Mouse (Mus musculus) cerebellum, postnatal 14 days (tissue): ENCODE results near the gene Usp30.

Experiments
- DNase-seq, 2 experiments: peaks; one replicate each; pipeline ENCODE4 v3.0.0; 2021; ENCODE audit warnings: mixed read lengths in 2 of 2

The Usp30 gene

GRCm38 (mm10) chr5:114065161-114065560 is at the start of gene Usp30:
TSS of gene Usp30 (plus strand) at chr5:114065461.
- no peak for DNase-seq

- DNase-seq: no peak
These were observed 40.9 kb upstream of the Usp30 start for GRCm38 (mm10) chr5:114024390-114024789.

- no peak for DNase-seq
These were observed 40.4 kb upstream of the Usp30 start for GRCm38 (mm10) chr5:114024885-114025284.

GRCm38 (mm10) chr5:114027217-114027944 is 37.9 kb upstream of the Usp30 start:
- no peak for DNase-seq

DNA sequence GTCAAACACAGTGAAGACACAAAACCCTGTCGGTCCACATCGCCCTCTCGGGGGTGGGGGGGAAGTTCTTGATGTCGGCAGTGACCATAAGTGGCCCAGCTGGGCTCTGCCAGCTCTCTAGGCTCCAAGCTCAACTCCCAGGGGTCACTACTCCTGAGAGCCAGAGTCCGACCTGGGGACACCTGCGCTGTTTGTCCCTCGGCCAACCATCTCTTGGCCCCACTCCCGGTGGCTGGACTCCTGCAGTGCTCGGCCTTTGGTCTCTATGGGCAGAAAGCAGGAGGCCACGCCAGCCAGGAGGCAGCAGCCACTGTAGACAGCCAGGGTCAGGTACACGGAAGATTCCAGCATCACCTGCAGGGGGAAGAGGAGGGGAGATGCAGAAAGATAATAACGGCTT is 37.1 kb upstream of the Usp30 start:
- DNase-seq: peak; percentile 62

DNA sequence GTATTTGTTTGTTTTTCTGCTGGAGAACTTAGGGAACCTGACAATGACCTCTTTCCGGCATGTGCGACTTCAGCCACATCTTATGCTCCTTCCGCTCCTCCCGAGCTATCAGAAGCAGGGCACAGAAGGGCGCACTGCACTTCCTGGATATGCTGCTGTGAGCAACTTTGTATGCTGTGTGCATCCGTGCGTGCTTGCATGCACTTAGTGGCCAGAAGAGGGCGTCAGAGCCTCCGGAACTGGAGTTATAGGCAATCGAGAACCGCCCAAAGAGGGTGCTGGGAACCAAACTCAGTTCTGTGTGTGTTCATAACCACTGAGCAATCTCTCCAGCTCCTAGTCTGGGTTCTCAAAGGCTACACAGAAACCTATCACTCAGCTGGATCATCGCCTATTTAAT is 34.6 kb upstream of the Usp30 start:
- no peak for DNase-seq

DNA sequence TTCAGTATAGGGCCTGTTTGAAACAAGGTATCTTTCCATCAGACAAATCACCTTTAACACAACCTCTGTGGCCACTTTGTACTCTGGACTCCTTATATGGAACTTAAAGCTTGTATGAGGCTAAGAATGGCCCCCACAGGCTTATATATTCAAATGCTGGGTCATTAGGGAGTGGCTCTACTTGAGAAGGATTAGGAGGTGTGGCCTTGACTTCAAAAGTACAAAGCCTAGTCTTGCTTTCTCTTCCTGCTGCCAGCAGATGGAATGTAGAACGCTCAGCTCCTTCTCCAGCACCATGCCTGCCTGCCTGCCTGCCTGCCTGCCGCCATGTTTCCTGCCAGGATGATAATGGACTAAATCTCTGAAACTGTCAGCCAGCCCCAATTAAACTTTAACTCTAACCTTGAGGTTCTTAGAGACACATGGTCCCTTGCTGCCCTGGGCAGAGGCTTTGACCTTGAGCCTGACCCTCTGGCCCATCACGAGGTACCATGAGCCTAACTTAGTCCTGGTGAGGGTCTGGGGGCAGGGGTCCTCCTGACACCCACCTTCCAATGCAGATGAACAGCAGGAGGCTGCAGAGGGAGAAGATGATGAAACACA is 33.0 kb upstream of the Usp30 start:
- no peak for DNase-seq

DNA sequence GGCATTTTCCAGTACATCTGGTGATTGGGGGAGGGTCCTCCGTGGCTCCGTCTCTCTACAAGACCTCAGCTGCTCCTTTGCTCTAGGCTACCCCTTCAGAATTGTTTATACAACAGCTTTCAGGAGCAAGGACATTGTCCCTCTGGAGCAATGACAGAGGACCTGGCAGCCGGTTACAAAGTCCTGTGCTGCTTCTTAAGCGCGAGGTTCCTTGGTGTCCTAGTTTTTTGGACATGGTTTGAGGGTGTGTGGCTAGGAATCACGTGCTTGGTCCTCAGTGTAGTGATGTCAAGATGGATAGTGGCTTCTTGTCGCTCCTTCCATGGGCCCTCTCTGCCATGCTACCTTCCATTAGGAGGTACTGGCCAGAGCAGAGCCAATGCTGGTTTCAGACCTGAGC is 30.9 kb upstream of the Usp30 start:
- DNase-seq: no peak

DNA sequence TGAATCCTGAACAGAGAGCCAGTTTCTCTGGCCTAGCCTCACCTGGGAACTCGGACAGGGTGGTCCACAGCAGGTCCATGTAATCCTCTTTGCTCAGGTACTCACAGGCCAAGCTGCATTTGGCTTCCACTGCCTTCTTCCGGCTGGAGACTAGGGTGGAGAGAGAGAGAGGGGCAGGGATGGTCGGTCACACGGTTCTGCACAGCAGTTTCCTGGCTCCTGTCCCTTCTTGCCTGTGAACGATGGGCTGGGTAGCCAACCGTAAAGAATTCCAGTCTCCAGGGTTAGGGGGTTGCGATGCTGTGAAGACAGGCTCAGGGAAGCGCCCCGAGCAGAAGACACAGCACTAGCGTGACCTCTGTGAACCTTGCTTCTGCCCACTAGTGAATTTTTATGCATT is 30.1 kb upstream of the Usp30 start:
- peak; percentile 80 to 83 for DNase-seq

DNA sequence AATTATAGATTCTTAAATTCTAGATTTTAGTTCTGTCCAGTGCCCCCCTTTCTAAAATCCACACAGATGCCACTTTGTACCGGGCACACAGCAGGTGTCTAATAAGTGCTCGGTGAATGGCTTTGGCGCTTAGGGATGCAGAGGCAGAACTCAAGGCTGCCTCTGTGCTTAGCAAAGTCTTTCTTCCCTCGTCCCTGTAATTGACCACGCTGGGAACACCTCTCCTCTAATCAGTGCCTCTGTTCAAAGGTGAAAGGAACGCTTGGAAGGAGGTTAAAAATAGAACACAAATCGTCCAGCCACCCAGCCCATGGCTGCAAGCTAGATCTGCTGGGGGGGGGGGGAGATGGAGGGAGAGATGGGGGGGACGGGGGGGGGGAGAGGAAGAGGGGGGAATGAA is 24.8 kb upstream of the Usp30 start:
- no peak for DNase-seq

DNA sequence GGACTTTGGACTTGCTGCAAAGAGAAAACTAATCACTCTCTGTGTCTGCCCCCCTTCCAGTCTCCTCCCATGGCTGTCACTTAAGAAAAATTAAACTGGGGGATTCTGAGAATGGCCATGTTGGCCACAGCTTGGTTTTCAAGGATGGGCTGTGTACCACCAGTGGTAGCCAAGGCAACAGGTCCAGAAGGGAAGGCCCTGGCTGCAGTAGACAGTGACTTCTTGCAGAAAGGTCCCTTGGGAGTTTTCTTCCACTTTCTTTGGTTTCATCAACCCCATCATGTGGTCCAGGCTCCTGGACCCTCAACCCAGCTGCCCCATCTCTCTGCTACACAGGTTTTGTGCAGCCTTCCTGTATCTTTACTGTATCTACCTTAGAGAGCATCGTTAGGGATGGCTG is 24.4 kb upstream of the Usp30 start:
- DNase-seq: no peak

DNA sequence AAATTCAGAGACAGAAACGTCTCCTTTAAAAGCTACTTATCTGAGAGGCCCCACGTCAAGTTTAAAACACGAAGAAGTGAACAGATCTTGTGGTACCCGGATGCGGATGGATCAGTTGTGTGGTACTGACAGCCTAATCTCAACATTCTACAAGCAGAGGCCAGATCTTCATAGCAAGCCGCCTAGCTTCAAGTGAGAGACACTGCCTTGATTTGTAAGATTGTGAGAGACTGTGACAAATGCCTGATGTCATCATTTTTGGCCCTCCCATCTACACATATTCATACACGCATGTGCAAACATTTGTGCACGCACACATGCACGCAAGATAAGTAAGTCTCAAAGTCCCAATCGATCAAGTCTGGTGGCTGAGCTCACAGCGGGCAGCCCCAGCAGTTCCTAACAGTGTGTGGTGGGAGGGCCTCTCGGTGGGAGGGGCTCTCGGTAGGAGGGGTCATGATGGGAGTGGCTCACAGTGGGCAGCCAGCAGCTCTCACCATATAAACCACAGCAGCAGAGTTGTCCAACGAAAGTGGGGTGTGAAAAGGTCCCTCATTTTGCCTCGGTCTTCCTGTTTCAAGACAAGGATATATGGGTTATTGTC is 23.8 kb upstream of the Usp30 start:
- no peak for DNase-seq

DNA sequence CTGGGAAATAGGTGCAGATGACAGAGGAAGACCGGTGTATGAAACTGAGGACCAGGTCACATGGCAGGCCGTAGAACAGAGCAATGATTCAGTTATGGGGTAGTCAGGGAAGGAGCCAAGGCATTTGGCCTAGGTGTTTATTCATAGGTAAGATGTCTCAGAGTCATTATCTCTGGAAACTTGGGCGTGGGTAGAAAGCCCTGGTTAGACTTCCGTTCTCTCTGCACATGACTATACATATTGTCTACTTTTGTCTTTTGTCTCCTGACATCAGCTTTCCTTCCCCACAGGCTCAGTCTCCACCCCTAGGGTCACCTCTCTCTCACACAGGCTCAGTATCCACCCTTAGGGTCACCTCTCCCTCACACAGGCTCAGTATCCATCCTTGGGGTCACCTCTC is 21.5 kb upstream of the Usp30 start:
- DNase-seq: no peak

- DNase-seq: no peak
These were observed 20.1 kb upstream of the Usp30 start for GRCm38 (mm10) chr5:114045134-114045533.

DNA sequence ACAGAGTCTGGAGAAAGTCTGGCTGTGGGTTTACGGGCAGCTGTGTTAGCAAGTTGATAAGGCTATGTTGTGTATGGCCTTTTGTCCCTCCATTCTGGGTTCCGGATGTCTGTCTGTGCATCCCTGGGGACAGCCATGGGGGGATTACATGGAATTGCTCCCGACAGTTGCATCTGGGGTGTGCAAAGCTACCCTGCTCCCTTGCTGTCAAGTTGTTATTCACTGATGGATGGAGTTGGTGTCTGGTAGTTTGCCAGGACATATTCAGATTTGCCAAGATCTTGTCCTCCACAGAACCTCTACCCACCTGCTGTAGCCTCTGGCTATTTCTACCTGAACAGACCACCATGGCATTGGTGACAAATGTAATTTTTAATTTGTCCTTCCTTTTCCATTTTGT is 19.1 kb upstream of the Usp30 start:
- peak; percentile 60 to 64 for DNase-seq

DNA sequence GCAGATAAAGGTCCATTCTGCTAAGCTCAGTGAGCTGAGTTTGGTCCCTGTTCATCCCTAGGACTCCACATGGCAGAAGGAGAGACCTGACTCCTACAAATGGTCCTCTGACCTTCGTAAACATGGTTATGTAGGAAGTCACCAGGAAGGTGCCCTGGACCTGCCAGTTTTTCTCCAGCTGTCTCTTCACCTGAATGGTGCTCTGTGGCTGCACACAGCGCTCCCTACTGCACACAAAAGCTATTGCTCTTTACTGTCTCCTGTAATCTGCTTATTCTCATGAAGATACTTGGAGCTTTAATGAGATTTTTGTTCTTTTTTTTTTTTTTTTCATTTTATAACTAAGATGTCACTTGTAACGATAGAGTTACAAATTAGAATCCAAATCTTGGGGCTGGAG is 18.7 kb upstream of the Usp30 start:
- peak; percentile 44 to 59 for DNase-seq

DNA sequence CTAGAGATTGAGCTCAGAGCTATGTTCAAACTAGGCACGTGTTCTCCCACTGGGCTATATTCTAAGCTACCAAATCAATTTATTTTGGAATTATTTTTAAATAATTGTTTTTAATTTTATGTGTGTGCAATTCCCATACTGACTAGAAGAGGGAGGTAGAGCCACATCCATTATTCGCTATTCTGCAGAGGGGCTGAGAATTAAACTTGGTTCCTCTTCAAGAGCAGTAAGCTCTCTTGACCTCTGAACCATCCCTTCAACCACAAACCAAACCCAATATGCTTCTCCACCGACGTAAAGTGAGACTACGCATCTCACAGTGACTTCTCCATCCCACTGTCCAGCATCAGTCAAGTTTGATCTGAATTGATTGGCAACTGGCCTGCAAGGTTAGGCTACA is 18.1 kb upstream of the Usp30 start:
- no peak for DNase-seq

DNA sequence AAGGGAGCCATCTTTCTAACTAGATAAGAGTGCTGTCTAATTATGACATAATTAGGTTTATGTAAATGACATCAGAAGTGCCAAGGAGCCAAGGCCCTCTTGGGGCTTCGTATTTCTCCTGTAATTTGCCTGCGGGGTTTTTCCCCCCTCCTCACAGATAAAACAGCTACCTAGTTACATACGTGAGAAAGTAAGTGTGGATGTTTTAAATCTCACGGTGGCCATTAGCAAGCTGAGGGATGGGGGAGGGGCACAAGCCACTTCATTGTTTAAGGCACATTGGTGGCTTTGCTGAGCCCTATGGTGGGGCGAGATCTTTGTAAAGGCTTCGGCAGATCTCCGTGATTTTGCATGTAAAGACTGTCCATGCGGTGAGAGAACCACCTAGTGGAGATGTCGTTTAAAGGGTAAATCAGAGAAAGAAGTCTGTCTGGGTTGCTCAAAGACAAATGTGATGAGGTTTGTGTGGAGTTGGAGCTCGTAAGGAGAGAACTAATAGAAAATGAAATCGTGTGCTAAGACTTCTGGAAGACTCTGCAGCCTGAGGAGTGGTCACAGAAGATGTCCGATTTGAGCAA is 16.4 kb upstream of the Usp30 start:
- no peak for DNase-seq

DNA sequence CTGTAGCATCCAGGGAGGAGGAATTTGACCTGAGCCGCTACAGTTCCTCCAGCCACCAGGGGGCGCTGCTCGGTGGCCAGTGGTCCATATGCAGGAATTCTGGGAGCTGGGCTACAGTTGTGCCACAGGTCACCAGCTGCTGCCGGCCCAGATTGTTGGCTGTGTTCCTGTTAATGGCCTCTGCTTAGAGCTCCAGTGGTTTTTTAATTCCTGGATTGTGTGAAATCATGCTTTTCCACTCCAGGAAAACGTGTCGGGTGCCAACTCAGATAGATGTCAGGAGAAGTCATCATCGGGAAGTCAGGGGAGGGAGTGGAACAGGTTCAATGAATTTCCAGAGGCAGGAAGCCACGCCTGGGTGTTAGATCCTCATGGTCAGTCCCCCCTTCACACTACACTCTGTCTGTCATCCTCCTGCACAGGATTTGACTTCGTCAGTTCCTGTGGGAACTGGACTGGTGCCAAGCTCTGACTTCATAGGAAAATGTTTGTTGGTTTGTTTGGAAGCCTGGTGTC is 13.0 kb upstream of the Usp30 start:
- DNase-seq: peak; percentile 76 to 82

DNA sequence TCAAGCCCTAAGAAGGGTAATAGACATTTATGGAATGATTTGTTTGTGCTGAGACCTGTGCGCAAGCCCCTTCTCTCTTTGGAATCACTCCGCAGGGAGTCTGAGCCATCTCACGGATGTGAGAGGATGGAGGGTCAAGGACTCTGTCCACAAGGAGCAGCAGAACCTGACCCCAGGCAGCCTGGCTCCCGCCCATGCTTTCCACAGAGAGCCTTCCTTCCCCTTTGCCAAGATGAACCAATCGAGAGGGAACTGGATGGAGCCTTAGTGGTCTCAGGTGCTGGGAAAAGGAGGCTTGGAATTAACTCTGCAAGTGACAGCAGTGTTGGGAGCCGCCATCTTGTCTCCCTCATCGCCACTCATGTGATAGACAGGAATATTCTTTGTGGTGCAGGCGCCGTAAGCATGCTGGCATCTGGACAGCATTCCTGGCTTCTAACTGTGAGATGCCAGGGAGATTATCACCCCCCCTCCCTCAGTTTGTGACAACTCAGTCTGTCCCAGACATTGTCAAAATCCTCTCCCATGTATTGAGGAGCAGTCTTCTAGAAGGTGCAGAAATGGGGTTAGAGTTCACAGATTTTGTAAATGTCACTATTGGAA is 8.0 kb upstream of the Usp30 start:
- peak; percentile 42 to 50 for DNase-seq

DNA sequence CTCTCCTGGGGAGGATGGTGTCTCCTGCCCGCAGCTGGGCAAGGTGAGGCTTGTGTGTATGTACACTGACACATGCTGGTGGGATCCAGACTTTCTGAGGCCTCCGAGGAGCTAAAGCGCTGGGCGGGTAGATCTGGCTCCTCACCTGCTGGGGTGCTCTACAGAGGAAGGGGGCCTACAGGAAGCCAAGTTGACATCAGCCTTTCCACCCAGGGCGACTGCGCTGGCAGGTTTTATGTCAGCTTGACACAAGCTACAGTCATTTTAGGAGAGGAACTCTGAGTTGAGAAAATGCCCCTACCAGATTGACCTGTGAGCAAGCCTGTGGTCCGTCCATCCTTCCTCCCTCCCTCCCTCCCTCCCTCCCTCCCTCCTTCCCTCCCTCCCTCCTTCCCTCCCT is 3.6 kb upstream of the Usp30 start:
- no peak for DNase-seq

DNA sequence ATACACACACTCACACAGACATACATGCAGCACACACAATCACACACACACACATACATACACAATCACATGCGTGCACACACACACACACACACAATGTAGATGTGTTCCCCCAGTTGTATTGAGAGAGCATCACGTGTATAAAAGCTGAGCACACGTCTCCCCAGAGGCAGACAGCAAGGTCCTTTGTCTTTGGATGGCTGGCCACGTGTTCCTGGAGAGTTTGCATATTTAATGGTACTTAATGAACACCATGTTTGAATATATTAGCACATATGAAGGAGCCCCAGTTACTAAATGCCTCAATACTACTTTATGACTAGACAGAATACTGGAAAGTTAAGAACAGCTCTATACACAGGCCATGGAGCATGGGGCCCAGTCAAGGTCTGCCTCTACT is 1.3 kb upstream of the Usp30 start:
- DNase-seq: no peak

- no peak for DNase-seq
These were observed 1.3 kb downstream of the Usp30 start for GRCm38 (mm10) chr5:114066601-114067000.
